Mouse (Mus musculus): ENCODE measurements around the gene Tpsg1. TPM values are rescaled to one million over a fixed set of nuclear protein-coding genes. Genes with fewer than 3 reads are reported as not detected.

Tpsg1 gene
- not detected in 2 replicates for polyA plus RNA-seq (2012; ENCODE audit: insufficient read depth, insufficient read length, low replicate concordance, missing spikeins)

GRCm38 (mm10) chr17:25368973-25369372 lies at the start of gene Tpsg1:
Tpsg1 (plus strand) TSS chr17:25369273.
- Histone ChIP-seq H3K27ac (ENCODE audit: insufficient read depth, low read depth, low read length) (no peak within 1 kb of the TSS), H3K4me3 (ENCODE audit: insufficient read depth, low read depth, low read length) (no peak within 1 kb of the TSS), H3K4me1 (ENCODE audit: control insufficient read depth, insufficient read depth, low read length) (peaks cover 18% of the 10 kb centered on the region)
- WGBS: 80% methylated on average over 3 of the region's 3 CpGs
- TF ChIP-seq CTCF (IDR thresholded peaks at IDR 0.05; ENCODE audit: insufficient read depth, low read depth, low read length) (no peak), POLR2A (IDR thresholded peaks at IDR 0.05; ENCODE audit: insufficient read depth, low read depth, low read length) (no peak)

GRCm38 (mm10) chr17:25320819-25321218 lies 48.3 kb upstream of the Tpsg1 start:
- 84% methylated on average over 8 of the region's 8 CpGs for WGBS
- Histone ChIP-seq H3K4me3 (ENCODE audit: insufficient read depth, low read depth, low read length) (no peak overlapping the region), H3K4me1 (ENCODE audit: control insufficient read depth, insufficient read depth, low read length) (no peaks in the 10 kb centered on the region), H3K27ac (ENCODE audit: insufficient read depth, low read depth, low read length) (no peak overlapping the region)
- TF ChIP-seq CTCF (IDR thresholded peaks at IDR 0.05; ENCODE audit: insufficient read depth, low read depth, low read length) (no peak), POLR2A (IDR thresholded peaks at IDR 0.05; ENCODE audit: insufficient read depth, low read depth, low read length) (no peak)

- WGBS: 13% methylated on average over 2 of the region's 2 CpGs
- TF ChIP-seq CTCF (IDR thresholded peaks at IDR 0.05; ENCODE audit: insufficient read depth, low read depth, low read length): no peak
- TF ChIP-seq POLR2A (IDR thresholded peaks at IDR 0.05; ENCODE audit: insufficient read depth, low read depth, low read length): no peak
- no peak overlapping the region for H3K27ac ChIP-seq (ENCODE audit: insufficient read depth, low read depth, low read length)
- H3K4me3 ChIP-seq (ENCODE audit: insufficient read depth, low read depth, low read length): no peak overlapping the region
- H3K4me1 ChIP-seq (ENCODE audit: control insufficient read depth, insufficient read depth, low read length): no peaks in the 10 kb centered on the region
Measured at GRCm38 (mm10) chr17:25322930-25323329, 46.1 kb upstream of the Tpsg1 start.

GRCm38 (mm10) chr17:25332321-25332720 lies 36.8 kb upstream of the Tpsg1 start:
- TF ChIP-seq CTCF (IDR thresholded peaks at IDR 0.05; ENCODE audit: insufficient read depth, low read depth, low read length): no peak
- Histone ChIP-seq H3K4me1 (ENCODE audit: control insufficient read depth, insufficient read depth, low read length) (no peaks in the 10 kb centered on the region), H3K27ac (ENCODE audit: insufficient read depth, low read depth, low read length) (no peak overlapping the region), H3K4me3 (ENCODE audit: insufficient read depth, low read depth, low read length) (no peak overlapping the region)
- WGBS: 80% methylated on average over 9 of the region's 9 CpGs

GRCm38 (mm10) chr17:25333943-25334342 lies 35.1 kb upstream of the Tpsg1 start:
- TF ChIP-seq POLR2A (IDR thresholded peaks at IDR 0.05; ENCODE audit: insufficient read depth, low read depth, low read length) (no peak), CTCF (IDR thresholded peaks at IDR 0.05; ENCODE audit: insufficient read depth, low read depth, low read length) (peak; percentile 76; the same call in 1 of the 2 replicates)
- H3K4me3 ChIP-seq (ENCODE audit: insufficient read depth, low read depth, low read length): no peak overlapping the region
- H3K27ac ChIP-seq (ENCODE audit: insufficient read depth, low read depth, low read length): no peak overlapping the region
- H3K4me1 ChIP-seq (ENCODE audit: control insufficient read depth, insufficient read depth, low read length): no peaks in the 10 kb centered on the region
- 1% methylated on average over 8 of the region's 8 CpGs for WGBS

GRCm38 (mm10) chr17:25338218-25338617 lies 30.9 kb upstream of the Tpsg1 start:
- Histone ChIP-seq H3K4me3 (ENCODE audit: insufficient read depth, low read depth, low read length) (no peak overlapping the region), H3K4me1 (ENCODE audit: control insufficient read depth, insufficient read depth, low read length) (peaks cover 4% of the 10 kb centered on the region; the same call in 1 of the 2 replicates), H3K27ac (ENCODE audit: insufficient read depth, low read depth, low read length) (no peak overlapping the region)
- TF ChIP-seq POLR2A (IDR thresholded peaks at IDR 0.05; ENCODE audit: insufficient read depth, low read depth, low read length): no peak
- TF ChIP-seq CTCF (IDR thresholded peaks at IDR 0.05; ENCODE audit: insufficient read depth, low read depth, low read length): no peak
- 89% methylated on average over 4 of the region's 4 CpGs for WGBS

- Histone ChIP-seq H3K27ac (ENCODE audit: insufficient read depth, low read depth, low read length) (no peak overlapping the region), H3K4me3 (ENCODE audit: insufficient read depth, low read depth, low read length) (no peak overlapping the region), H3K4me1 (ENCODE audit: control insufficient read depth, insufficient read depth, low read length) (peaks cover 4% of the 10 kb centered on the region; the same call in 1 of the 2 replicates)
- WGBS: 88% methylated on average over 6 of the region's 6 CpGs
- TF ChIP-seq CTCF (IDR thresholded peaks at IDR 0.05; ENCODE audit: insufficient read depth, low read depth, low read length) (no peak), POLR2A (IDR thresholded peaks at IDR 0.05; ENCODE audit: insufficient read depth, low read depth, low read length) (no peak)
Measured at GRCm38 (mm10) chr17:25340003-25340402, 29.1 kb upstream of the Tpsg1 start.

- TF ChIP-seq CTCF (IDR thresholded peaks at IDR 0.05; ENCODE audit: insufficient read depth, low read depth, low read length) (no peak), POLR2A (IDR thresholded peaks at IDR 0.05; ENCODE audit: insufficient read depth, low read depth, low read length) (no peak)
- WGBS: 72% methylated on average over 3 of the region's 3 CpGs
- H3K4me3 ChIP-seq (ENCODE audit: insufficient read depth, low read depth, low read length): no peak overlapping the region
- peaks cover 4% of the 10 kb centered on the region; the same call in 1 of the 2 replicates for H3K4me1 ChIP-seq (ENCODE audit: control insufficient read depth, insufficient read depth, low read length)
- H3K27ac ChIP-seq (ENCODE audit: insufficient read depth, low read depth, low read length): no peak overlapping the region
Measured at GRCm38 (mm10) chr17:25341490-25341889, 27.6 kb upstream of the Tpsg1 start.

GRCm38 (mm10) chr17:25345462-25345861 lies 23.6 kb upstream of the Tpsg1 start, which contains the start of gene Tpsab1:
Tpsab1 (minus strand) TSS chr17:25345562.
- TF ChIP-seq CTCF (IDR thresholded peaks at IDR 0.05; ENCODE audit: insufficient read depth, low read depth, low read length) (no peak), POLR2A (IDR thresholded peaks at IDR 0.05; ENCODE audit: insufficient read depth, low read depth, low read length) (no peak)
- Histone ChIP-seq H3K4me3 (ENCODE audit: insufficient read depth, low read depth, low read length) (no peak within 1 kb of the TSS), H3K27ac (ENCODE audit: insufficient read depth, low read depth, low read length) (no peak within 1 kb of the TSS), H3K4me1 (ENCODE audit: control insufficient read depth, insufficient read depth, low read length) (no peaks in the 10 kb centered on the region)
- WGBS: 88% methylated on average over 4 of the region's 4 CpGs

- no peak overlapping the region for H3K27ac ChIP-seq (ENCODE audit: insufficient read depth, low read depth, low read length)
- 56% methylated on average over 2 of the region's 2 CpGs for WGBS
- TF ChIP-seq CTCF (IDR thresholded peaks at IDR 0.05; ENCODE audit: insufficient read depth, low read depth, low read length): no peak
- H3K4me1 ChIP-seq (ENCODE audit: control insufficient read depth, insufficient read depth, low read length): no peaks in the 10 kb centered on the region
- no peak overlapping the region for H3K4me3 ChIP-seq (ENCODE audit: insufficient read depth, low read depth, low read length)
Measured at GRCm38 (mm10) chr17:25361291-25361690, 7.8 kb upstream of the Tpsg1 start.
